Mouse (Mus musculus) gastrocnemius, postnatal 4 days (tissue): ENCODE measurements around the gene Entpd2. TPM values are rescaled to one million over a fixed set of nuclear protein-coding genes. Genes with fewer than 3 reads are reported as not detected.

Experiments used
- DNase-seq, 2 experiments: peaks; one replicate each; pipeline ENCODE4 v3.0.0; 2021 to 2022; ENCODE audit warnings: low spot score in 2 of 2, mixed read lengths in 2 of 2
- microRNA-seq: library from miRNA; unstranded; fragments of <30 nt; microRNA quantifications from one replicate; pipeline ENCODE4 v1.2.0, GENCODE M21; 2021
- total RNA-seq, 2 experiments: library from RNA; stranded (reverse); gene quantifications; 2 replicates each; pipeline ENCODE4 v1.2.3; 2021

Entpd2 gene
- total RNA-seq, 2 experiments from 2014 or later: 35.1 to 42.0 TPM

- peak; percentile 92 to 94 for DNase-seq
These were observed 33.0 kb downstream of the Entpd2 start, which contains the start of gene Abca2 for GRCm38 (mm10) chr2:25428442-25429236. Gene Abca2, plus strand, starts transcription at chr2:25428703.

GRCm38 (mm10) chr2:25429435-25430180 is 33.9 kb downstream of the Entpd2 start:
- DNase-seq: peak in 1 of 2 experiments; percentile 11

DNA sequence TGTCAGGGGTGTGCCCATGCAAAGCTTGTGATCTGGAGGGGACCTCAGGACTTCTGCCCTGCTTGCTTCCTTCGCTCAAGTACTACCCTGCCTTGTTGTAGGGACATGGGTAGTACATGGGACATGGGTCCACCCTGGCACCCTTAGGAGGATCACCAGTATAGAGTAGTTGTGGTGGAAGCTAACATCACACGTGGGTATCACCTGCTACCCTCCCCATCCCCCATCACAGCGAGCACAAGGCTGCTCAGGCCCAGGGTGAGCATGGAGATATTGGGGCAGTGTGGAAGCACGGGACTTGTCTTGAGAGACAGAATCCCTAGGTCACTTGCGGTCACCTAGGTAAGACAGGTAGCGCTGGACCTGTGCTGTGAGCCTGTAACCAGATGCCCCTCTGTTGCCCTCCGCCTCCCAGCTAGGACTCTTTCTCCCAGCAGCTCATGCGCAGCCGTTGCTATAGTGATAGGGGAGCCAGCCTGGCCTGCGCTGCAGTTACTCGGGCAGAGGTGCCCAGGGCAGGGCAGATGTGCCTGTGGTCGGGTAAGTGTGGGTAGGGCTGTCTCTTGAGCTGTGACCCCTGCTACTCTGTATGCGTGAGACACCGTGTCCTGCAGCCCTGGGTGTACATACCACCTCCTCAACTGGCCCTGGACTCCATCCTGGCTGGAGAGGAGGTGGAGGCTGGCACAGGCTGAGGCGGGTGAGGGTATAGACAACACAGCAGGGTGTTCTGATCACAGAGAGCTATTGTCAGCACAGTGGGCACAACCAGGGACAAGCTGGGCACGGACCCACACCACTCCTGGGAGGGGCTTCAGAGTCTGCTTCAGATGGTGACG is 34.9 kb downstream of the Entpd2 start:
- DNase-seq: peak in 1 of 2 experiments; percentile 16

GRCm38 (mm10) chr2:25431308-25431855 is 35.7 kb downstream of the Entpd2 start:
- no peak for DNase-seq

GRCm38 (mm10) chr2:25432326-25433098 is 36.8 kb downstream of the Entpd2 start:
- no peak for DNase-seq

DNA sequence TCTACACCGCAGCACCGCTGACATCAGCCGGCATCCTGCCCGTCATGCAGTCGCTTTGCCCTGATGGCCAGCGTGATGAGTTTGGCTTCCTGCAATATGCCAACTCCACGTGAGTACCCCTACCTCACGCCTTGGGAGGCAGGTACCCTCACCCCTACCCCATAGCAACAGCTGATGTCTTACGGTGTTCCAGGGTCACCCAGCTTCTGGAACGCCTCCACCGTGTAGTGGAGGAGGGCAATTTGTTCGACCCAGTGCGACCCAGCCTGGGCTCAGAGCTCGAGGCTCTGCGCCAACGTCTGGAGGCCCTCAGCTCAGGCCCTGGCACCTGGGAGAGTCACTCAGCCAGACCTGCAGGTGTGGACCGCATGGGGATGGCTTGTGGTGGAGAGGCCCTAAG is 37.4 kb downstream of the Entpd2 start:
- no peak for DNase-seq

DNA sequence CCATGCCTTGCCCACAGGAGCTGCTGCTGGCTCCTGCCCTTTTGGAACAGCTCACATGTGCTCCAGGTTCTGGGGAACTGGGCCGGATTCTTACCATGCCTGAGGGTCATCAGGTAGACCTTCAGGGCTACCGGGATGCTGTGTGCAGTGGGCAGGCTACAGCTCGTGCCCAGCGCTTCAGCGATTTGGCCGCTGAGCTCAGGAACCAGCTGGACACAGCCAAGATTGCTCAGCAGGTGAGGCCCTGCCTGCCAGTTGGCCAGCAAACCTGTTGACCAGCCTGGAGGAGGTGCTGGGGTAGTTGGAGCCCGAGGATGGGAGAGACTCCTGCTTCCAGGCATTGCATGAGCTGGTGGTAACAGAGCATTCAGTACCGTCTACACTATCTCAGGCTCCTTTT is 38.6 kb downstream of the Entpd2 start:
- DNase-seq: peak in 1 of 2 experiments; percentile 16

- no peak for DNase-seq
These were observed 40.7 kb downstream of the Entpd2 start for GRCm38 (mm10) chr2:25436286-25436820.

GRCm38 (mm10) chr2:25441067-25441466 is 45.4 kb downstream of the Entpd2 start:
- no peak for DNase-seq

DNA sequence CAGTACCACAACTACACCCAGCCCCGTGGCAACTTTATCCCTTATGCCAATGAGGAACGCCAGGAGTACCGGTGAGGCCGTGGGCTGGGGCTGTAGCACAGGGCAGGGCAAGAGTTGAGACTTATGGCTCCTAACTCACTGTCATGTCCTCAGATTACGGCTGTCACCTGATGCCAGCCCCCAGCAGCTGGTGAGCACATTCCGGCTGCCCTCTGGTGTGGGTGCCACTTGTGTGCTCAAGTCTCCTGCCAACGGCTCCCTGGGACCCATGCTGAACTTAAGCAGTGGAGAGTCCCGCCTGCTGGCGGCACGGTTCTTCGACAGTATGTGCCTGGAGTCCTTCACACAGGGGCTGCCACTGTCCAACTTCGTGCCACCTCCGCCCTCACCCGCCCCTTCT is 47.0 kb downstream of the Entpd2 start:
- DNase-seq: no peak

Small RNA genes within 50 kb of the gene (microRNA-seq; reads per million reads assigned to microRNA genes)
- not detected for gene Mir3087

Other genes with a start within 250 kb of the Entpd2 start
- 10 to 100 TPM; 20.8 to 22.5 TPM for gene Nrarp, start 215.1 kb upstream of the Entpd2 start, total RNA-seq
- gene Tor4a, start 199.0 kb upstream of the Entpd2 start, total RNA-seq: 1 to 10 TPM; 2.7 to 2.9 TPM
- 10 to 100 TPM; 43.4 to 47.7 TPM for gene Nelfb, start 184.4 kb upstream of the Entpd2 start, total RNA-seq
- not detected for gene Stpg3, start 181.2 kb upstream of the Entpd2 start, total RNA-seq
- gene Fam166a, start 177.1 kb upstream of the Entpd2 start, total RNA-seq: under 1 TPM in 1 of 2 experiments, not detected in 1; 0.25 TPM
- gene Tubb4b, start 171.2 kb upstream of the Entpd2 start, total RNA-seq: 100 to 1,000 TPM; 360 to 390 TPM
- gene Slc34a3, start 161.5 kb upstream of the Entpd2 start, total RNA-seq: not detected
- not detected for gene Rnf224, start 159.1 kb upstream of the Entpd2 start, total RNA-seq
- 1 to 10 TPM; 1.4 to 2.0 TPM for gene Rnf208, start 153.6 kb upstream of the Entpd2 start, total RNA-seq
- not detected for gene Cysrt1, start 153.4 kb upstream of the Entpd2 start, total RNA-seq
- gene AL732309.1, start 149.0 kb upstream of the Entpd2 start, total RNA-seq: 1 to 10 TPM; 1.3 to 1.5 TPM
- 10 to 100 TPM; 18.8 to 19.7 TPM for gene Tmem203, start 140.4 kb upstream of the Entpd2 start, total RNA-seq
- 1 to 10 TPM; 4.8 to 6.3 TPM for gene Tprn, start 133.3 kb upstream of the Entpd2 start, total RNA-seq
- gene Ssna1, start 123.4 kb upstream of the Entpd2 start, total RNA-seq: 10 to 100 TPM; 55.9 to 58.1 TPM
- 10 to 100 TPM; 64.9 to 69.0 TPM for gene Anapc2, start 123.4 kb upstream of the Entpd2 start, total RNA-seq
- not detected for gene Tmem210, start 107.7 kb upstream of the Entpd2 start, total RNA-seq
- gene Lrrc26, start 106.0 kb upstream of the Entpd2 start, total RNA-seq: not detected
- gene Grin1, start 76.7 kb upstream of the Entpd2 start, total RNA-seq: under 1 TPM; 0.17 to 0.26 TPM
- gene Man1b1, start 63.5 kb upstream of the Entpd2 start, total RNA-seq: 10 to 100 TPM; 36.5 to 40.2 TPM
- gene Dpp7, start 39.5 kb upstream of the Entpd2 start, total RNA-seq: 10 to 100 TPM in 1 of 2 experiments, 1 to 10 TPM in 1; 8.1 to 11.9 TPM
- gene Uap1l1, start 30.2 kb upstream of the Entpd2 start, total RNA-seq: 10 to 100 TPM; 11.2 to 14.3 TPM
- gene Sapcd2, start 23.6 kb upstream of the Entpd2 start, total RNA-seq: 1 to 10 TPM; 6.2 TPM
- gene Npdc1, start 3.5 kb downstream of the Entpd2 start, total RNA-seq: 10 to 100 TPM; 41.2 to 45.9 TPM
- under 1 TPM in 1 of 2 experiments, not detected in 1; 0.34 TPM for gene Fut7, start 27.4 kb downstream of the Entpd2 start, total RNA-seq
- 10 to 100 TPM; 12.7 to 13.8 TPM for gene Abca2, start 32.8 kb downstream of the Entpd2 start, total RNA-seq
- gene Clic3, start 61.0 kb downstream of the Entpd2 start, total RNA-seq: under 1 TPM in 1 of 2 experiments, not detected in 1; 0.34 TPM
- 10 to 100 TPM; 40.0 to 45.9 TPM for gene Paxx, start 65.2 kb downstream of the Entpd2 start, total RNA-seq
- 1 to 10 TPM; 2.9 to 3.9 TPM for gene Ptgds, start 74.2 kb downstream of the Entpd2 start, total RNA-seq
- gene Lcn12, start 98.0 kb downstream of the Entpd2 start, total RNA-seq: not detected
- gene Fbxw5, start 104.9 kb downstream of the Entpd2 start, total RNA-seq: 10 to 100 TPM; 62.5 to 71.4 TPM
- 1 to 10 TPM in 1 of 2 experiments, under 1 TPM in 1; 0.74 to 1.2 TPM for gene C8g, start 105.8 kb downstream of the Entpd2 start, total RNA-seq
- gene Traf2, start 151.1 kb downstream of the Entpd2 start, total RNA-seq: 10 to 100 TPM; 15.7 to 16.5 TPM
- gene Edf1, start 162.0 kb downstream of the Entpd2 start, total RNA-seq: 100 to 1,000 TPM; 173 to 196 TPM
- 1 to 10 TPM; 2.3 to 2.5 TPM for gene Mamdc4, start 179.0 kb downstream of the Entpd2 start, total RNA-seq
- gene Phpt1, start 179.3 kb downstream of the Entpd2 start, total RNA-seq: 10 to 100 TPM; 43.0 to 44.8 TPM
- under 1 TPM; 0.07 to 0.08 TPM for gene Ajm1, start 185.9 kb downstream of the Entpd2 start, total RNA-seq
- gene Rabl6, start 212.6 kb downstream of the Entpd2 start, total RNA-seq: 10 to 100 TPM; 59.3 to 65.0 TPM
- not detected for gene Ccdc183, start 221.8 kb downstream of the Entpd2 start, total RNA-seq
- gene Tmem141, start 226.1 kb downstream of the Entpd2 start, total RNA-seq: 10 to 100 TPM; 11.7 to 18.6 TPM
- gene Fcna, start 232.2 kb downstream of the Entpd2 start, total RNA-seq: 10 to 100 TPM in 1 of 2 experiments, 1 to 10 TPM in 1; 9.7 to 14.3 TPM